Mouse (Mus musculus): Measurements from ENCODE around the gene Gabarapl1. TPM values are rescaled to one million over a fixed set of nuclear protein-coding genes. Genes with fewer than 3 reads are reported as not detected.
"Not testable (repeated sequence)": the region's sequence is repeated elsewhere in the genome, so short reads cannot be mapped to it uniquely, and the experiment has no call there.

The Gabarapl1 gene
- total RNA-seq (2014; rRNA removed) (272 and 286 TPM in 2 replicates), polyA plus RNA-seq (2015; fragmentation: Nextera tagmentation; extraction: Ambion mirVana) (272 and 274 TPM in 2 replicates)

DNA sequence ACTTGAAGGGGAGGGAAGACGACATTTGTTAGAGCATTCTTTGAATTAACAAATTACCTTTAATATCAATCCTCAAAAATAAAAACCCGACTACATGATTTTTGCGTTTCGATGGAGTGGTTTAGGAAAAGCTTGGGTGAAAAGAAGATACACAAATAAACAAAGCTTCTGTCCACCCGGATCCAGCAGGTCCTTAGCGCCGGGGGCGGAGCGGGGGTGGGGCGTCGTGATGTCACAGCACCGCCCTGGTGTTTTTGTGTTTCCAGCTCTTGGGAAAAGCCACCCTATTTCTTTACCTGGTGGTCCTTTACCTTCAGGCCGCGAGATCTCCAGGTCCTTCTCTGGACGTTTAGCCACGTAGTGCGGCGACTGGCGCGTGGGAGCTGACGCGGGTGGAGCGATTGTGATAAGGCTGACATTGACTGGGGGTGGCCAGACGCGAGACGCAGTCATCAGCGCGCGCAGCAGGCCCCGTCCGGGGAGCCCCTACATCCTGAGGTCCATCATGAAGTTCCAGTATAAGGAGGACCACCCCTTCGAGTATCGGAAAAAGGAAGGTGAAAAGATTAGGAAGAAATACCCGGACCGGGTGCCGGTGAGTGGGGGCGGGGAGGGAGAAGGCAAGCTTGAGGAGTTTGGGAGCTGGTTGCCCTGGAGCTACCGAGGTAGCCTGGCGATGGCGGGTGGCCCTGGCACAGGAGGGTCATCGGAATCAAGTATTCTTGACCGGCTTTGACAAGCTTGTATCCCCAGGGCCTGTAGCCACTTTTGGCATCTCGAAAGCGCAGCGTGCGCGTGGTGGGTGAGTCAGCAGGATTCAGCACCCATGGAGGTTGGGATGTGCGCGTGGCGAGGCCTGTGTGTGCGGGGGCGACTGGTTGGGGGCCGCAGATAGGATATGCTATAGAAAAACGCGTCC, at the start of gene Gabarapl1:
Gene Gabarapl1, plus strand, starts transcription at position 219 of the 919 bp plus-strand sequence.
- Histone ChIP-seq H3K4me3 (ENCODE audit: low read length) (peak within 1 kb of the TSS; percentile 85), H3K9ac (replicated peaks; ENCODE audit: low read length) (peak within 1 kb of the TSS; percentile 89), H3K27ac (peak within 1 kb of the TSS; percentile 93), H3K27me3 (ENCODE audit: insufficient read depth, low read length) (no peaks in the 10 kb centered on the region), H3K4me2 (ENCODE audit: low read depth, low read length) (peak within 1 kb of the TSS; percentile 78), H3K4me1 (ENCODE audit: insufficient read depth, low read length) (peaks cover 11% of the 10 kb centered on the region), H3K9me3 (ENCODE audit: low read length) (no peaks in the 10 kb centered on the region), H3K36me3 (ENCODE audit: insufficient read depth, low read length) (peaks cover 6% of the 10 kb centered on the region; the same call in 1 of the 2 replicates)
- TF ChIP-seq CTCF (IDR thresholded peaks at IDR 0.05; ENCODE audit: low read depth): no peak
- DNase-seq (ENCODE audit: low spot score) (peak; percentile 88), ATAC-seq (peak; percentile 86)
- WGBS: under 1% methylated on average over 55 of the region's 55 CpGs

GRCm38 (mm10) chr6:129494924-129495323, 38.0 kb upstream of the Gabarapl1 start:
- no peak overlapping the region for H3K4me3 ChIP-seq (ENCODE audit: low read length)
- DNase-seq (ENCODE audit: low spot score): no peak

GRCm38 (mm10) chr6:129497345-129498218, 35.4 kb upstream of the Gabarapl1 start:
- no peaks in the 10 kb centered on the region for H3K4me1 ChIP-seq (ENCODE audit: insufficient read depth, low read length)
- WGBS: 82% methylated on average over 3 of the region's 3 CpGs
- H3K9me3 ChIP-seq (ENCODE audit: low read length): 0 out of 2 replicates have a peak, but pooled peaks cover 2% of the 10 kb centered on the region
- no peaks in the 10 kb centered on the region for H3K27me3 ChIP-seq (ENCODE audit: insufficient read depth, low read length)
- H3K4me2 ChIP-seq (ENCODE audit: low read depth, low read length): no peak overlapping the region
- no peak for ATAC-seq
- H3K9ac ChIP-seq (replicated peaks; ENCODE audit: low read length): no peak overlapping the region
- H3K36me3 ChIP-seq (ENCODE audit: insufficient read depth, low read length): no peaks in the 10 kb centered on the region
- H3K4me3 ChIP-seq (ENCODE audit: low read length): no peak overlapping the region
- no peak overlapping the region for H3K27ac ChIP-seq
- no peak for DNase-seq (ENCODE audit: low spot score)
- no peak for TF ChIP-seq CTCF (IDR thresholded peaks at IDR 0.05; ENCODE audit: low read depth)

More at GRCm38 (mm10) chr6:129494924-129495323, 38.0 kb upstream of the Gabarapl1 start:
- TF ChIP-seq CTCF (IDR thresholded peaks at IDR 0.05; ENCODE audit: low read depth): no peak
- Histone ChIP-seq H3K4me2 (ENCODE audit: low read depth, low read length) (no peak overlapping the region), H3K27ac (no peak overlapping the region), H3K36me3 (ENCODE audit: insufficient read depth, low read length) (no peaks in the 10 kb centered on the region), H3K9ac (replicated peaks; ENCODE audit: low read length) (no peak overlapping the region), H3K9me3 (ENCODE audit: low read length) (no peaks in the 10 kb centered on the region), H3K4me1 (ENCODE audit: insufficient read depth, low read length) (no peaks in the 10 kb centered on the region), H3K27me3 (ENCODE audit: insufficient read depth, low read length) (no peaks in the 10 kb centered on the region)
- 86% methylated on average over 4 of the region's 4 CpGs for WGBS
- no peak for ATAC-seq

- H3K9me3 ChIP-seq (ENCODE audit: low read length); ATAC-seq; H3K9ac ChIP-seq (replicated peaks; ENCODE audit: low read length); H3K4me3 ChIP-seq (ENCODE audit: low read length); H3K27me3 ChIP-seq (ENCODE audit: insufficient read depth, low read length); H3K4me1 ChIP-seq (ENCODE audit: insufficient read depth, low read length); H3K4me2 ChIP-seq (ENCODE audit: low read depth, low read length); DNase-seq (ENCODE audit: low spot score); H3K27ac ChIP-seq; H3K36me3 ChIP-seq (ENCODE audit: insufficient read depth, low read length): not testable (repeated sequence)
- 85% methylated on average over 1 of the region's 1 CpGs for WGBS
Observed at GRCm38 (mm10) chr6:129499516-129499915, 33.4 kb upstream of the Gabarapl1 start.

- 88% methylated on average over 2 of the region's 2 CpGs for WGBS
- H3K4me3 ChIP-seq (ENCODE audit: low read length): no peak overlapping the region
- no peak overlapping the region for H3K4me2 ChIP-seq (ENCODE audit: low read depth, low read length)
- H3K27me3 ChIP-seq (ENCODE audit: insufficient read depth, low read length): no peaks in the 10 kb centered on the region
- H3K9me3 ChIP-seq (ENCODE audit: low read length): 0 out of 2 replicates have a peak, but pooled peaks cover 2% of the 10 kb centered on the region
- no peak overlapping the region for H3K9ac ChIP-seq (replicated peaks; ENCODE audit: low read length)
- TF ChIP-seq CTCF (IDR thresholded peaks at IDR 0.05; ENCODE audit: low read depth): no peak
- no peaks in the 10 kb centered on the region for H3K36me3 ChIP-seq (ENCODE audit: insufficient read depth, low read length)
- DNase-seq (ENCODE audit: low spot score) (no peak), ATAC-seq (no peak)
- no peak overlapping the region for H3K27ac ChIP-seq
- H3K4me1 ChIP-seq (ENCODE audit: insufficient read depth, low read length): no peaks in the 10 kb centered on the region
Observed at GRCm38 (mm10) chr6:129503471-129503870, 29.5 kb upstream of the Gabarapl1 start.

DNA sequence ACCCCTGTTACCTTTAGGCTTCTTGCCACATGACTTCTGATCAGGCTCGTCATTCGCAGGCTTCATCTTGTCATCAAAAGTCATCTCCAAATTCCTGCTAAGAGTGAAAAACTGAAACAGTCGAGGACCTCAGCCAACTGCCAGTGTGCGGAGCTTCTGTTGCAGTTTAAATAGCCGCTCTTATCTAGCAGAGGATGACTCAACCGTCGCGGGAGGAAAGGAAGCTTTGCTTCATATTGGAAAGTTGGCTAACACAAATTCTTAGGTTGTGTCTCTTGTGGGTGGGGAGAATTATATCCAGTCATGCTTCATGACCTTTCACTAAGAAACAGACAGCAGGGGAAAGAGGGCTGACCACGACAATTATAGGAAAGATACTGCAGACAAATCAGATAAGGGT, 25.9 kb upstream of the Gabarapl1 start, which contains the start of gene Olr1:
Gene Olr1, minus strand, starts transcription at position 142 of the 400 bp plus-strand sequence.
- H3K9me3 ChIP-seq (ENCODE audit: low read length): 0 out of 2 replicates have a peak, but pooled peaks cover 2% of the 10 kb centered on the region
- H3K27me3 ChIP-seq (ENCODE audit: insufficient read depth, low read length): no peaks in the 10 kb centered on the region
- H3K4me3 ChIP-seq (ENCODE audit: low read length): no peak within 1 kb of the TSS
- no peak within 1 kb of the TSS for H3K9ac ChIP-seq (replicated peaks; ENCODE audit: low read length)
- H3K4me2 ChIP-seq (ENCODE audit: low read depth, low read length): no peak within 1 kb of the TSS
- no peak for TF ChIP-seq CTCF (IDR thresholded peaks at IDR 0.05; ENCODE audit: low read depth)
- H3K27ac ChIP-seq: no peak within 1 kb of the TSS
- WGBS: 85% methylated on average over 9 of the region's 9 CpGs
- no peaks in the 10 kb centered on the region for H3K36me3 ChIP-seq (ENCODE audit: insufficient read depth, low read length)
- H3K4me1 ChIP-seq (ENCODE audit: insufficient read depth, low read length): no peaks in the 10 kb centered on the region
- no peak for ATAC-seq
- DNase-seq (ENCODE audit: low spot score): no peak

Data from hindbrain, postnatal 0 days (tissue).